Mouse (Mus musculus): ENCODE data around the gene Mpc2. TPM values are rescaled to one million over a fixed set of nuclear protein-coding genes. Genes with fewer than 3 reads are reported as not detected.

Gene Mpc2
- total RNA-seq (2014; rRNA removed) (127 and 170 TPM in 2 replicates), polyA plus RNA-seq (2015; fragmentation: Nextera tagmentation; extraction: Ambion mirVana) (251 and 283 TPM in 2 replicates)

DNA sequence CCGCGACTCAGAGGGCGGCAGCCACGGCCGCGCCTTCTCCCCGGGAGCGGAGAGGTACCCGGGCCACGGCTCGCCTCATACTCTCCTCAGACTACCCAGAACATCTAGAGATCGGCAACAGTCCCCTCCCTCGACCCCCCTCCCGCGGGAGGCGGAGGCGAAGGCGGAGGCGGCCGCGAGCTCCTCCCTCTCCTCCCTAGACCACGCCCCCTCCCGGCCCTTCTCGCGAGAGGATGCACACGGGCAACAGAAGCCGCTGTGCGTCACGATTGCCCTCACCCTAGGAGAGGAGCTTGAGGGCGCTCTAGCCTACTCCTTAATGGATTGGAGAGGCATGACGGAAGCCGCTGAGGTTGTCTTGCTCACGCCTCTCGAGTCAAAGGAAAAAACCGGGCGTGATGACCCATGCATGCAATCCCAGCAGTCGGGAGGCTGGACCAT, at the start of gene Mpc2, which contains the start of gene Dcaf6:
Mpc2 (plus strand) TSS at position 278 of the 441 bp plus-strand sequence.
Dcaf6 (minus strand) TSS at position 116 of the 441 bp plus-strand sequence.
- ATAC-seq (peak; percentile 95), DNase-seq (peak; percentile 100)
- peak within 1 kb of the TSS; percentile 95 for H3K4me2 ChIP-seq (ENCODE audit: low read depth)
- peak within 1 kb of the TSS; percentile 96 for H3K27ac ChIP-seq (ENCODE audit: low read depth, low read length)
- no peaks in the 10 kb centered on the region for H3K36me3 ChIP-seq (ENCODE audit: insufficient read depth)
- H3K9me3 ChIP-seq (ENCODE audit: low read length): no peaks in the 10 kb centered on the region
- peaks cover 12% of the 10 kb centered on the region for H3K4me1 ChIP-seq (ENCODE audit: insufficient read depth)
- H3K4me3 ChIP-seq (ENCODE audit: low read depth, low read length): peak within 1 kb of the TSS; percentile 93
- H3K27me3 ChIP-seq (ENCODE audit: insufficient read depth, low read length): no peaks in the 10 kb centered on the region
- peak; percentile 68 for TF ChIP-seq CTCF (IDR thresholded peaks at IDR 0.05; ENCODE audit: low read depth)
- peak within 1 kb of the TSS; percentile 87 for H3K9ac ChIP-seq
- 0% methylated on average over 28 of the region's 37 CpGs for WGBS

DNA sequence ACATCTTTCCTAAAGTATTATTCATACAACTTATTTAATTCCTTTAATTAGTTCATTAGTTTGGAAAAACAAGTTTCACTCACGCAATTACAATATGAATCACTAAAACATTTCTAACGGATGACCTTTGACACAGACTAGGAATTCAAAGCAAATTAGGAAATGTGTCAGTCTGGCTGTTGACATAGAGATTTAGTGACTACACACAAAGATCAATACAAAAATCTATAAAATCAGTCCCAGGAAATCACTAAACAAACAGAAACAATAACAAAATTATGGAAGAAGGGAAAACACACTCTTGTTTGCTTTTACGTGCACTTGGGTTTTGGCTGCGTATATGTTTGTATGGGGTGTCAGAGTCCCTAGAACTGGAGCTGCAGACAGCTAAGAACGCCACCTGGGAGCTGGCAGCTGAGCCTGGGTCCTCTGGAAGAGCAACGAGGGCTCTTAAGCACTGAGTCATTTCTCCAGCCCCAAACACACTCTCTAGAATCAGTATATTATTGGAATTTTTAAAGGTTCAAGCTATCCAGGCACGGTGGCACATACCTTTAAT, 39.0 kb upstream of the Mpc2 start:
- Histone ChIP-seq H3K9ac (no peak overlapping the region), H3K4me1 (ENCODE audit: insufficient read depth) (no peaks in the 10 kb centered on the region), H3K9me3 (ENCODE audit: low read length) (no peaks in the 10 kb centered on the region), H3K27ac (ENCODE audit: low read depth, low read length) (no peak overlapping the region), H3K36me3 (ENCODE audit: insufficient read depth) (no peaks in the 10 kb centered on the region), H3K27me3 (ENCODE audit: insufficient read depth, low read length) (no peaks in the 10 kb centered on the region), H3K4me2 (ENCODE audit: low read depth) (no peak overlapping the region), H3K4me3 (ENCODE audit: low read depth, low read length) (no peak overlapping the region)
- no peak for TF ChIP-seq CTCF (IDR thresholded peaks at IDR 0.05; ENCODE audit: low read depth)
- DNase-seq: no peak
- no peak for ATAC-seq
- WGBS: 76% methylated on average over 7 of the region's 7 CpGs

GRCm38 (mm10) chr1:165426254-165426653, 34.2 kb upstream of the Mpc2 start:
- Histone ChIP-seq H3K4me2 (ENCODE audit: low read depth) (no peak overlapping the region), H3K27me3 (ENCODE audit: insufficient read depth, low read length) (no peaks in the 10 kb centered on the region), H3K9me3 (ENCODE audit: low read length) (no peaks in the 10 kb centered on the region), H3K27ac (ENCODE audit: low read depth, low read length) (no peak overlapping the region), H3K36me3 (ENCODE audit: insufficient read depth) (no peaks in the 10 kb centered on the region), H3K4me3 (ENCODE audit: low read depth, low read length) (no peak overlapping the region), H3K4me1 (ENCODE audit: insufficient read depth) (no peaks in the 10 kb centered on the region), H3K9ac (no peak overlapping the region)
- 97% methylated on average over 2 of the region's 2 CpGs for WGBS
- ATAC-seq: no peak
- TF ChIP-seq CTCF (IDR thresholded peaks at IDR 0.05; ENCODE audit: low read depth): no peak
- no peak for DNase-seq

GRCm38 (mm10) chr1:165432883-165433282, 27.6 kb upstream of the Mpc2 start:
- no peak for DNase-seq
- Histone ChIP-seq H3K27ac (ENCODE audit: low read depth, low read length) (no peak overlapping the region), H3K9me3 (ENCODE audit: low read length) (no peaks in the 10 kb centered on the region), H3K9ac (no peak overlapping the region), H3K4me3 (ENCODE audit: low read depth, low read length) (no peak overlapping the region), H3K4me1 (ENCODE audit: insufficient read depth) (no peaks in the 10 kb centered on the region), H3K27me3 (ENCODE audit: insufficient read depth, low read length) (no peaks in the 10 kb centered on the region), H3K4me2 (ENCODE audit: low read depth) (no peak overlapping the region), H3K36me3 (ENCODE audit: insufficient read depth) (no peaks in the 10 kb centered on the region)
- no peak for ATAC-seq
- 82% methylated on average over 1 of the region's 1 CpGs for WGBS
- no peak for TF ChIP-seq CTCF (IDR thresholded peaks at IDR 0.05; ENCODE audit: low read depth)

DNA sequence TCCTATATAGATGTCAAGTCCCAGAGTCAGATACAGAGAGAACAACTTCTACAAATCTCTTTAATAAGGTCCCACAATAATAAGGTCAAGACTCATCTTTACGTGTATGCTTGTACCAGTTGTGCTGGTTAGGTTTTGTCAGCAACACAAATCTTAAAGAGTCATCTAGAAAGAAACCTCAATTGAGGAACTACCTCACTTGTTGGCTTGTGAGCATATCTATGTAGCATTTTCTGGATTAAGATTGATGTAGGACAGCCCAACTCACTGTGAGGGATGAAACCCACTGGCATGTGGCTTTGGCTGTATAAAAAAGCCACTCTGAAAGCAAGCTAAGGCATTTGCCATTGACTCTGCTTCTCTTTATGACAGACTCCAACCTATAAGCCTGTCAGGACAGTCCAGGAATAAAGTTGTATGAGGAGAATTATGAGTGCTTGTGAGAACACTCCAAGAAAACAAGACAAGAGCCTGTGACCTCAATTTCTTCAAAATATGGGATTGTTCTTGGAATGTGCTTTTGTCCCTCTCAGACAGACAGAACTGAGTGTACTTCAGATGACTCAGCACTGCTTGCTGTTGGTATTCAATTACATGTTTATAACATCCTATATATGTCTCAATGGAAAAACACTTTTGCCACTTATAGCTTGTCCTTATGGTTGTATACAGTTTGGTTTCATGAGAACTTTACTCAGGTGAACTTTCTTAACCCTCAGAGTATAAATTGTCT, 22.0 kb upstream of the Mpc2 start:
- Histone ChIP-seq H3K4me3 (ENCODE audit: low read depth, low read length) (no peak overlapping the region), H3K36me3 (ENCODE audit: insufficient read depth) (no peaks in the 10 kb centered on the region), H3K27ac (ENCODE audit: low read depth, low read length) (no peak overlapping the region), H3K27me3 (ENCODE audit: insufficient read depth, low read length) (no peaks in the 10 kb centered on the region), H3K9me3 (ENCODE audit: low read length) (no peaks in the 10 kb centered on the region), H3K4me2 (ENCODE audit: low read depth) (no peak overlapping the region), H3K4me1 (ENCODE audit: insufficient read depth) (no peaks in the 10 kb centered on the region), H3K9ac (no peak overlapping the region)
- TF ChIP-seq CTCF (IDR thresholded peaks at IDR 0.05; ENCODE audit: low read depth): no peak
- ATAC-seq (no peak), DNase-seq (no peak)
- 93% methylated on average over 1 of the region's 1 CpGs for WGBS

DNA sequence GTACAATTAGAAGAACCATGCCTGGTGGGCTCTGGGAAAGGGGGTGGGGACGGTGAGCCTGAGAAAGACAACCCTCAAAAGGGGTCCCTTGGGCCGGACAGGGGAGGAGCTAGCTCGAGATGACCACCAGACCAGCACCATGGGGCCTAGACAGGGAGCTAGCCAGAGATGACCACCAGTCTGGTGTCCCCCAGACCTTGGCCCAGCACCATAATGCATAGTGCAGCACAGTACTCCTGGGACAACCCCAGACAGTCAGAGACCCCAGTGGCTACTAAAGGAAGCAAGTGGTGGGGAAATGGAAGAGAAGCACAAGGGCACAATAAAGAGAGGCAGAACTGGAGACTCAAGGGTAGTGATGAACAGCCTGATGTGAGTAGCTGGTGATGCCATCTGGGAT, 19.6 kb upstream of the Mpc2 start:
- ATAC-seq (no peak), DNase-seq (no peak)
- no peaks in the 10 kb centered on the region for H3K9me3 ChIP-seq (ENCODE audit: low read length)
- H3K4me3 ChIP-seq (ENCODE audit: low read depth, low read length): no peak overlapping the region
- H3K27ac ChIP-seq (ENCODE audit: low read depth, low read length): no peak overlapping the region
- no peak overlapping the region for H3K4me2 ChIP-seq (ENCODE audit: low read depth)
- H3K27me3 ChIP-seq (ENCODE audit: insufficient read depth, low read length): no peaks in the 10 kb centered on the region
- no peaks in the 10 kb centered on the region for H3K36me3 ChIP-seq (ENCODE audit: insufficient read depth)
- no peaks in the 10 kb centered on the region for H3K4me1 ChIP-seq (ENCODE audit: insufficient read depth)
- 83% methylated on average over 3 of the region's 3 CpGs for WGBS
- no peak for TF ChIP-seq CTCF (IDR thresholded peaks at IDR 0.05; ENCODE audit: low read depth)
- no peak overlapping the region for H3K9ac ChIP-seq

GRCm38 (mm10) chr1:165441201-165441600, 19.2 kb upstream of the Mpc2 start:
- no peak for TF ChIP-seq CTCF (IDR thresholded peaks at IDR 0.05; ENCODE audit: low read depth)
- no peak for DNase-seq
- Histone ChIP-seq H3K27me3 (ENCODE audit: insufficient read depth, low read length) (no peaks in the 10 kb centered on the region), H3K27ac (ENCODE audit: low read depth, low read length) (no peak overlapping the region), H3K4me1 (ENCODE audit: insufficient read depth) (no peaks in the 10 kb centered on the region), H3K36me3 (ENCODE audit: insufficient read depth) (no peaks in the 10 kb centered on the region), H3K9ac (no peak overlapping the region), H3K9me3 (ENCODE audit: low read length) (no peaks in the 10 kb centered on the region), H3K4me2 (ENCODE audit: low read depth) (no peak overlapping the region), H3K4me3 (ENCODE audit: low read depth, low read length) (no peak overlapping the region)
- no peak for ATAC-seq

Data from forebrain, postnatal 0 days (tissue).